9 mouse cellular contexts compared by ENCODE assay signal in the genomic region with DNA sequence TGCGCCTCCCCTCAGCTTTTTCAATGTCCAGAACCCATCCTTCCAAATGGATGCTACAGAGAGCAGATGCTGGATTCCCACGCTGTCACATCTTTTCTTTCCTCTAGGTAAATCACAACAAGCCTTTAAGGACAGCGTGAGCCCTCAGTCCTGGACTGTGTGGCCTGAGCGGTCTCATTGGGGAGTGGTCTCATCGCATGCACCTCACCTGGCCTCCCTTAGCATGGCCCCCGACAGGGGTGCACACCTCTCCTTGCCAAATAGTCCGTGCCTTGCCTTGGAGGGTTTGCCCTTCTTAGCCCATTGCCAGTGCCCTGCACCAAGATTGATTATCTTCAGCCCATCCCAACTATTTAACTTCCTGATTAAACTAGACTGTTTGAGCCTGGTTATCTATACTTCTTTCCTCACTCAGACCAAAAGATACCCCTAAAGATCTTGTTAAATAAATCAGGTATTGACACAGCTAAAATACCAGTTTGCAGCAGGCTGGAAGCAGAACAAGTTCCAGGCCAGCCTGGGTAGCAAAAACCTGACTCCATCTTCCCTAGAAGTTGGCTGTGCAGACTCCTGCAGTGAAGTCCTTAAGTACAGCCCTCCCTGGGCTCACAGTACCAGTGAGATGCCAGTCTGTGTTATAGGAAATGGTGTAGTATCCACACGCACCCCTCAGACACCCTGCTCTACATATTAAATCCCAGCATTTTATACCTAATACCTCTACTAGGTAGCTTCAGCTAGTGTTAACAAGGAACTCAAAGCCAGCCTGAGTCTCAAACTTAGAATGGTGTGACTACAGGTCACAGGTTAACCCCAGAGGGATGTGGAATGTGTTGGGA. TPM values are rescaled to one million over a fixed set of nuclear protein-coding genes. Genes with fewer than 3 reads are reported as not detected.
DNase-seq lines count a peak whose midpoint lies in the region; ATAC-seq and TF ChIP-seq lines count a peak whose summit lies in the region.
"Had no signal": no experiment of that assay in that cellular context is flagged by ENCODE, and none has a peak within 500 bp of the region (broad histone marks: within the 10 kb centered on the region; RNA-seq: fewer than 3 reads in every experiment).

No protein-coding gene starts in this region.

- peaks cover 88% of the 10 kb centered on the region for H3K36me3 ChIP-seq in hindbrain, embryonic 10.5 days
- H3K36me3 ChIP-seq in hindbrain, embryonic 16.5 days (ENCODE audit: control insufficient read depth, insufficient read depth, low read length) = peaks cover 38% of the 10 kb centered on the region
- H3K36me3 ChIP-seq in CH12.LX (replicated peaks in 1 of 2; ENCODE audit: control insufficient read depth in 1 of 2, insufficient read depth in 1 of 2, low read length in 1 of 2) = peaks cover 51 to 86% of the 10 kb centered on the region in 2 experiments
- H3K36me3 ChIP-seq in forebrain, embryonic 16.5 days (ENCODE audit: control insufficient read depth, insufficient read depth) = peaks cover 44% of the 10 kb centered on the region
- peaks cover 34% of the 10 kb centered on the region for H3K36me3 ChIP-seq in midbrain, embryonic 11.5 days (ENCODE audit: control insufficient read depth, insufficient read depth, low read length)

- H3K27me3 ChIP-seq in hindbrain, embryonic 10.5 days (ENCODE audit: insufficient read depth, poor library complexity, severe bottlenecking) = no peaks in the 10 kb centered on the region
- no peaks in the 10 kb centered on the region for H3K27me3 ChIP-seq in hindbrain, embryonic 16.5 days (replicated peaks; ENCODE audit: control insufficient read depth, insufficient read depth, low read length)
- no peaks in the 10 kb centered on the region for H3K27me3 ChIP-seq in CH12.LX (replicated peaks)
- no peaks in the 10 kb centered on the region for H3K27me3 ChIP-seq in forebrain, embryonic 16.5 days (replicated peaks; ENCODE audit: control insufficient read depth, insufficient read depth, low read length)
- no peaks in the 10 kb centered on the region for H3K27me3 ChIP-seq in midbrain, embryonic 11.5 days (ENCODE audit: control insufficient read depth, insufficient read depth, low read length)

- TF ChIP-seq EP300 in CH12.LX (IDR thresholded peaks at IDR 0.05; ENCODE audit: low read length) = no peak

- H3K4me3 ChIP-seq in hindbrain, embryonic 10.5 days = no peak overlapping the region
- no peak overlapping the region for H3K4me3 ChIP-seq in hindbrain, embryonic 16.5 days (ENCODE audit: low read length)
- no peak overlapping the region for H3K4me3 ChIP-seq in CH12.LX (replicated peaks in 1 of 3; ENCODE audit: low read depth in 2 of 3, low read length in 2 of 3, poor library complexity in 1 of 3)
- no peak overlapping the region for H3K4me3 ChIP-seq in forebrain, embryonic 16.5 days (replicated peaks; ENCODE audit: low read length)
- no peak overlapping the region for H3K4me3 ChIP-seq in midbrain, embryonic 11.5 days (ENCODE audit: low read depth, low read length)

- no peaks in the 10 kb centered on the region for H3K9me3 ChIP-seq in hindbrain, embryonic 10.5 days
- H3K9me3 ChIP-seq in hindbrain, embryonic 16.5 days (ENCODE audit: control insufficient read depth, low read length) = no peaks in the 10 kb centered on the region
- peaks cover 7% of the 10 kb centered on the region for H3K9me3 ChIP-seq in CH12.LX (replicated peaks; ENCODE audit: low read length)
- no peaks in the 10 kb centered on the region for H3K9me3 ChIP-seq in forebrain, embryonic 16.5 days (ENCODE audit: control insufficient read depth, low read length)
- H3K9me3 ChIP-seq in midbrain, embryonic 11.5 days (ENCODE audit: control insufficient read depth, low read length) = no peaks in the 10 kb centered on the region

- peaks cover 34% of the 10 kb centered on the region for H3K79me2 ChIP-seq in CH12.LX (replicated peaks; ENCODE audit: control insufficient read depth, extremely low read depth, insufficient read depth, poor library complexity, severe bottlenecking)

- 70% methylated on average over 8 of the region's 8 CpGs for WGBS in hindbrain, embryonic 10.5 days
- WGBS in hindbrain, embryonic 16.5 days = 65% methylated on average over 8 of the region's 8 CpGs
- 64% methylated on average over 8 of the region's 8 CpGs for WGBS in forebrain, embryonic 16.5 days
- WGBS in midbrain, embryonic 11.5 days = 79% methylated on average over 8 of the region's 8 CpGs

- no peak overlapping the region for H3K9ac ChIP-seq in hindbrain, embryonic 16.5 days (ENCODE audit: low read depth, low read length)
- no peak overlapping the region for H3K9ac ChIP-seq in CH12.LX (ENCODE audit: insufficient read depth, low read depth)
- H3K9ac ChIP-seq in forebrain, embryonic 16.5 days (replicated peaks; ENCODE audit: low read depth, low read length) = 0 out of 2 replicates have a peak overlapping the region, but pooled peaks have one; percentile 6
- H3K9ac ChIP-seq in midbrain, embryonic 11.5 days (ENCODE audit: low read length) = no peak overlapping the region

- H3K4me2 ChIP-seq in hindbrain, embryonic 16.5 days (ENCODE audit: low read length) = no peak overlapping the region
- no peak overlapping the region for H3K4me2 ChIP-seq in CH12.LX (ENCODE audit: insufficient read depth, low read depth, poor library complexity, severe bottlenecking)
- H3K4me2 ChIP-seq in forebrain, embryonic 16.5 days (ENCODE audit: low read length) = no peak overlapping the region
- no peak overlapping the region for H3K4me2 ChIP-seq in midbrain, embryonic 11.5 days

- peak; percentile 29 for DNase-seq in hindbrain, embryonic 10.5 days (ENCODE audit: low spot score)
- DNase-seq in CH12.LX (ENCODE audit: extremely low read depth) (no peak), adipocyte (ENCODE audit: low spot score) (no peak)
- peak; percentile 91 for DNase-seq in midbrain, embryonic 11.5 days (ENCODE audit: low spot score, missing footprints)
- no peak for DNase-seq in spleen, adult 18-20 months
- no peak for DNase-seq in spleen, postnatal 10 days (ENCODE audit: low spot score in 2 of 2)
- DNase-seq: kidney, adult 8-10 months had no signal

- no peak for TF ChIP-seq RAD21 in CH12.LX (IDR thresholded peaks at IDR 0.05; ENCODE audit: low read depth, low read length)

- H3K4me1 ChIP-seq in hindbrain, embryonic 10.5 days (replicated peaks) = peaks cover 42% of the 10 kb centered on the region
- H3K4me1 ChIP-seq in hindbrain, embryonic 16.5 days (ENCODE audit: control insufficient read depth, insufficient read depth, low read depth, low read length) = peaks cover 35% of the 10 kb centered on the region
- H3K4me1 ChIP-seq in CH12.LX (ENCODE audit: control insufficient read depth in 1 of 2, insufficient read depth in 2 of 2) = peaks cover 11 to 25% of the 10 kb centered on the region in 2 experiments
- H3K4me1 ChIP-seq in forebrain, embryonic 16.5 days (replicated peaks; ENCODE audit: control insufficient read depth, insufficient read depth, low read length) = peaks cover 45% of the 10 kb centered on the region
- H3K4me1 ChIP-seq in midbrain, embryonic 11.5 days (ENCODE audit: control insufficient read depth, insufficient read depth, low read length) = peaks cover 23% of the 10 kb centered on the region

- no peak for ATAC-seq in hindbrain, embryonic 16.5 days
- no peak for ATAC-seq in forebrain, embryonic 16.5 days
- no peak for ATAC-seq in midbrain, embryonic 11.5 days (ENCODE audit: low FRiP score)

- TF ChIP-seq POLR2A in CH12.LX (IDR thresholded peaks at IDR 0.05; ENCODE audit: low read depth, low read length) = peak; percentile 12

- in situ Hi-C loops in CH12.LX (cut with MboI; ENCODE audit: low pct_ligation_motif_present, low pct_unique_long_range_greater_than_20kb, low sequenced_read_pairs) = no loop called here

- H3K27ac ChIP-seq in hindbrain, embryonic 10.5 days = no peak overlapping the region
- H3K27ac ChIP-seq in hindbrain, embryonic 16.5 days (ENCODE audit: low read depth, low read length) = no peak overlapping the region
- no peak overlapping the region for H3K27ac ChIP-seq in CH12.LX (ENCODE audit: insufficient read depth, low read depth)
- peak overlapping the region; percentile 41 for H3K27ac ChIP-seq in forebrain, embryonic 16.5 days (ENCODE audit: low read length)
- H3K27ac ChIP-seq in midbrain, embryonic 11.5 days (ENCODE audit: low read depth, low read length) = no peak overlapping the region

- no peak for TF ChIP-seq CTCF in CH12.LX (conservative IDR thresholded peaks at IDR 0.05 in 1 of 2, IDR thresholded peaks at IDR 0.05 in 1 of 2; ENCODE audit: low read depth in 2 of 2, low read length in 2 of 2)

- dilution Hi-C loops in CH12.LX (cut with MboI; ENCODE audit: extremely low pct_ligation_motif_present, extremely low pct_unique_long_range_greater_than_20kb, low sequenced_read_pairs) = no loop called here

RNA-seq across cellular contexts. Expression of gene Tubb5, which starts 5.5 kb away (rescaled TPM):
- polyA plus RNA-seq in hindbrain, embryonic 10.5 days (2016; fragmentation: Nextera tagmentation; extraction: Ambion mirVana) = 1,604 and 1,655 TPM in 2 replicates
- polyA plus RNA-seq in hindbrain, embryonic 16.5 days (2015; fragmentation: Nextera tagmentation; extraction: Ambion mirVana) = 1,705 and 1,762 TPM in 2 replicates
- total RNA-seq in CH12.LX (2012; rRNA removed) (1,014 and 1,058 TPM in 2 replicates), CH12.LX (2014; rRNA removed) (1,031 and 1,121 TPM in 2 replicates)
- 962 and 1,053 TPM in 2 replicates for polyA plus RNA-seq in CH12.LX (2012; ENCODE audit: insufficient read length, low read depth)
- 1,979 and 2,045 TPM in 2 replicates for polyA plus RNA-seq in forebrain, embryonic 16.5 days (2015; fragmentation: Nextera tagmentation; extraction: Ambion mirVana)
- polyA plus RNA-seq in midbrain, embryonic 11.5 days (2014; fragmentation: Nextera tagmentation; extraction: Ambion mirVana) = 1,522 and 1,543 TPM in 2 replicates

RNA-seq across cellular contexts. Expression of gene Mdc1, which starts 8.7 kb away (rescaled TPM):
- polyA plus RNA-seq in hindbrain, embryonic 10.5 days (2016; fragmentation: Nextera tagmentation; extraction: Ambion mirVana) = 18.3 and 20.7 TPM in 2 replicates
- polyA plus RNA-seq in hindbrain, embryonic 16.5 days (2015; fragmentation: Nextera tagmentation; extraction: Ambion mirVana) = 9.3 and 11.2 TPM in 2 replicates
- 8.2 and 8.5 TPM in 2 replicates for total RNA-seq in CH12.LX (2012; rRNA removed)
- 2.4 and 3.3 TPM in 2 replicates for total RNA-seq in CH12.LX (2014; rRNA removed)
- 14.4 and 15.7 TPM in 2 replicates for polyA plus RNA-seq in CH12.LX (2012; ENCODE audit: insufficient read length, low read depth)
- 10.6 and 13.2 TPM in 2 replicates for polyA plus RNA-seq in forebrain, embryonic 16.5 days (2015; fragmentation: Nextera tagmentation; extraction: Ambion mirVana)
- polyA plus RNA-seq in midbrain, embryonic 11.5 days (2014; fragmentation: Nextera tagmentation; extraction: Ambion mirVana) = 19.4 and 21.5 TPM in 2 replicates

RNA-seq across cellular contexts. Expression of gene Flot1, which starts 9.6 kb away (rescaled TPM):
- polyA plus RNA-seq in hindbrain, embryonic 10.5 days (2016; fragmentation: Nextera tagmentation; extraction: Ambion mirVana) = 58.4 and 63.7 TPM in 2 replicates
- polyA plus RNA-seq in hindbrain, embryonic 16.5 days (2015; fragmentation: Nextera tagmentation; extraction: Ambion mirVana) = 131 and 150 TPM in 2 replicates
- total RNA-seq in CH12.LX (2012; rRNA removed) (14.2 and 21.6 TPM in 2 replicates), CH12.LX (2014; rRNA removed) (12.8 and 16.3 TPM in 2 replicates)
- polyA plus RNA-seq in CH12.LX (2012; ENCODE audit: insufficient read length, low read depth) = 17.6 and 18.9 TPM in 2 replicates
- polyA plus RNA-seq in forebrain, embryonic 16.5 days (2015; fragmentation: Nextera tagmentation; extraction: Ambion mirVana) = 83.5 and 89.3 TPM in 2 replicates
- 46.9 and 47.4 TPM in 2 replicates for polyA plus RNA-seq in midbrain, embryonic 11.5 days (2014; fragmentation: Nextera tagmentation; extraction: Ambion mirVana)

RNA-seq across cellular contexts. Expression of gene Ier3, which starts 11.1 kb away (rescaled TPM):
- polyA plus RNA-seq in hindbrain, embryonic 10.5 days (2016; fragmentation: Nextera tagmentation; extraction: Ambion mirVana) = 3.8 and 4.8 TPM in 2 replicates
- 14.5 and 17.2 TPM in 2 replicates for polyA plus RNA-seq in hindbrain, embryonic 16.5 days (2015; fragmentation: Nextera tagmentation; extraction: Ambion mirVana)
- total RNA-seq in CH12.LX (2012; rRNA removed) (16.5 and 27.2 TPM in 2 replicates), CH12.LX (2014; rRNA removed) (13.9 and 15.0 TPM in 2 replicates)
- 12.4 and 12.6 TPM in 2 replicates for polyA plus RNA-seq in CH12.LX (2012; ENCODE audit: insufficient read length, low read depth)
- 6.4 and 9.9 TPM in 2 replicates for polyA plus RNA-seq in forebrain, embryonic 16.5 days (2015; fragmentation: Nextera tagmentation; extraction: Ambion mirVana)
- 2.5 and 4.0 TPM in 2 replicates for polyA plus RNA-seq in midbrain, embryonic 11.5 days (2014; fragmentation: Nextera tagmentation; extraction: Ambion mirVana)

RNA-seq across cellular contexts. Expression of gene Nrm, which starts 28.5 kb away (rescaled TPM):
- polyA plus RNA-seq in hindbrain, embryonic 10.5 days (2016; fragmentation: Nextera tagmentation; extraction: Ambion mirVana) = 70.1 and 75.9 TPM in 2 replicates
- 20.8 and 22.3 TPM in 2 replicates for polyA plus RNA-seq in hindbrain, embryonic 16.5 days (2015; fragmentation: Nextera tagmentation; extraction: Ambion mirVana)
- total RNA-seq in CH12.LX (2012; rRNA removed) = 12.5 and 16.7 TPM in 2 replicates
- 10.0 and 12.1 TPM in 2 replicates for total RNA-seq in CH12.LX (2014; rRNA removed)
- 14.0 and 15.4 TPM in 2 replicates for polyA plus RNA-seq in CH12.LX (2012; ENCODE audit: insufficient read length, low read depth)
- 23.4 and 26.1 TPM in 2 replicates for polyA plus RNA-seq in forebrain, embryonic 16.5 days (2015; fragmentation: Nextera tagmentation; extraction: Ambion mirVana)
- 59.8 and 61.0 TPM in 2 replicates for polyA plus RNA-seq in midbrain, embryonic 11.5 days (2014; fragmentation: Nextera tagmentation; extraction: Ambion mirVana)

Comparison
In these comparisons a context has a peak if more than half of its experiments do, and no peak if none do; other contexts are left out.
1. DNase-seq: peak in hindbrain, embryonic 10.5 days (single experiment) and midbrain, embryonic 11.5 days (single experiment); none in CH12.LX (single experiment), spleen, adult 18-20 months (0 of 2), adipocyte (single experiment) and spleen, postnatal 10 days (0 of 2).